Mouse (Mus musculus) kidney, postnatal 0 days (tissue): ENCODE measurements around the gene Castor1. TPM values are rescaled to one million over a fixed set of nuclear protein-coding genes. Genes with fewer than 3 reads are reported as not detected.

Source experiments
- ATAC-seq: fragments of 200-750 bp; cut with Nextera tagmentation; replicated peaks from 2 replicates; pipeline ENCODE4 v1.8.0; 2017; ENCODE audit warnings: low read depth, moderate number of reproducible peaks, moderate TSS enrichment, moderate library complexity; ENCODE audit not compliant: low FRiP score
- DNase-seq: peaks from one replicate; pipeline ENCODE4 v3.0.0-alpha.2; 2016; ENCODE audit warnings: low spot score
- H3K27ac ChIP-seq: fragments of 300-500 bp; sonication (generic); 2 replicates; pipeline ENCODE4 v1.5.1; 2014; ENCODE audit warnings: mild to moderate bottlenecking
- H3K27me3 ChIP-seq: fragments of 300-500 bp; sonication (generic); 2 replicates; pipeline ENCODE4 v1.6.1; 2014; ENCODE audit warnings: low read length, mixed read lengths; ENCODE audit not compliant: insufficient read depth
- H3K36me3 ChIP-seq: fragments of 300-500 bp; sonication (generic); 2 replicates; pipeline ENCODE4 v1.6.1; 2014; ENCODE audit warnings: low read length, mixed read lengths; ENCODE audit not compliant: insufficient read depth
- H3K4me1 ChIP-seq: fragments of 300-500 bp; sonication (generic); replicated peaks from 2 replicates; pipeline ENCODE4 v1.6.1; 2014; ENCODE audit warnings: antibody characterized with exemption, low read length, mixed read lengths; ENCODE audit not compliant: insufficient read depth
- H3K4me2 ChIP-seq: fragments of 300-500 bp; sonication (generic); 2 replicates; pipeline ENCODE4 v1.6.1; 2014; ENCODE audit warnings: mild to moderate bottlenecking, low read length, moderate library complexity, mixed read lengths
- H3K4me3 ChIP-seq: fragments of 300-500 bp; sonication (generic); replicated peaks from 2 replicates; pipeline ENCODE4 v1.5.1; 2014; ENCODE audit warnings: low read depth, low read length
- H3K9ac ChIP-seq: fragments of 300-500 bp; sonication (generic); 2 replicates; pipeline ENCODE4 v1.6.1; 2014; ENCODE audit warnings: low read depth, low read length
- H3K9me3 ChIP-seq: fragments of 300-500 bp; sonication (generic); replicated peaks from 2 replicates; pipeline ENCODE4 v1.6.1; 2016; ENCODE audit warnings: low read length, inconsistent platforms, mixed read lengths
- CTCF ChIP-seq: IDR thresholded peaks from 2 replicates; pipeline ENCODE4 v1.5.1; 2016; ENCODE audit warnings: antibody characterized with exemption, low read depth, mild to moderate bottlenecking, moderate library complexity
- WGBS: fragments of 180-500 bp; shearing (Covaris S2); extraction: QIAGEN DNeasy Blood & Tissue Kit; methylation state at CpG from one replicate; pipeline ENCODE4 v1.1.7; 2014; 5-methylcytosine and 5-hydroxymethylcytosine counted together
- polyA plus RNA-seq: library from polyadenylated mRNA; unstranded; fragments of >200 nt; fragmentation: Nextera tagmentation; extraction: Ambion mirVana; gene quantifications from 2 replicates; pipeline ENCODE4 v1.2.1, GENCODE M21; 2015

The Castor1 gene
- polyA plus RNA-seq, 1 experiment from 2014 or later: 6.5 TPM

GRCm38 (mm10) chr11:4228463-4228862, 10.4 kb downstream of the Castor1 start:
- Histone ChIP-seq H3K4me1 (no peaks in the 10 kb centered on the region), H3K27me3 (no peaks in the 10 kb centered on the region), H3K27ac (no peak overlapping the region), H3K36me3 (no peaks in the 10 kb centered on the region), H3K4me3 (no peak overlapping the region), H3K9me3 (no peaks in the 10 kb centered on the region), H3K4me2 (no peak overlapping the region), H3K9ac (no peak overlapping the region)
- TF ChIP-seq CTCF: no peak
- 29% methylated on average over 8 of the region's 8 CpGs for WGBS
- ATAC-seq: no peak
- DNase-seq: no peak

GRCm38 (mm10) chr11:4229841-4230240, 11.8 kb downstream of the Castor1 start:
- DNase-seq (no peak), ATAC-seq (no peak)
- H3K4me3 ChIP-seq: no peak overlapping the region
- WGBS: 74% methylated on average over 4 of the region's 4 CpGs
- no peaks in the 10 kb centered on the region for H3K9me3 ChIP-seq
- no peak overlapping the region for H3K9ac ChIP-seq
- H3K36me3 ChIP-seq: no peaks in the 10 kb centered on the region
- H3K27ac ChIP-seq: no peak overlapping the region
- TF ChIP-seq CTCF: no peak
- H3K27me3 ChIP-seq: no peaks in the 10 kb centered on the region
- H3K4me1 ChIP-seq: no peaks in the 10 kb centered on the region
- no peak overlapping the region for H3K4me2 ChIP-seq

- Histone ChIP-seq H3K27ac (no peak overlapping the region), H3K9ac (no peak overlapping the region), H3K9me3 (no peaks in the 10 kb centered on the region), H3K36me3 (no peaks in the 10 kb centered on the region), H3K4me1 (no peaks in the 10 kb centered on the region), H3K27me3 (no peaks in the 10 kb centered on the region), H3K4me2 (no peak overlapping the region), H3K4me3 (no peak overlapping the region)
- DNase-seq (no peak), ATAC-seq (no peak)
- TF ChIP-seq CTCF: no peak
- 94% methylated on average over 2 of the region's 2 CpGs for WGBS
Measured at GRCm38 (mm10) chr11:4231435-4231834, 13.4 kb downstream of the Castor1 start.

GRCm38 (mm10) chr11:4232644-4233043, 14.6 kb downstream of the Castor1 start:
- Histone ChIP-seq H3K9ac (no peak overlapping the region), H3K27ac (no peak overlapping the region), H3K4me2 (no peak overlapping the region), H3K4me3 (no peak overlapping the region), H3K36me3 (no peaks in the 10 kb centered on the region), H3K4me1 (no peaks in the 10 kb centered on the region), H3K27me3 (no peaks in the 10 kb centered on the region), H3K9me3 (no peaks in the 10 kb centered on the region)
- DNase-seq: no peak
- no peak for TF ChIP-seq CTCF
- ATAC-seq: no peak
- WGBS: 66% methylated on average over 12 of the region's 12 CpGs

GRCm38 (mm10) chr11:4235052-4235655, 17.1 kb downstream of the Castor1 start:
- Histone ChIP-seq H3K27me3 (no peaks in the 10 kb centered on the region), H3K27ac (no peak overlapping the region), H3K4me1 (no peaks in the 10 kb centered on the region), H3K4me3 (no peak overlapping the region), H3K36me3 (no peaks in the 10 kb centered on the region), H3K4me2 (no peak overlapping the region), H3K9ac (no peak overlapping the region), H3K9me3 (no peaks in the 10 kb centered on the region)
- no peak for TF ChIP-seq CTCF
- DNase-seq (no peak), ATAC-seq (no peak)
- 92% methylated on average over 6 of the region's 6 CpGs for WGBS

GRCm38 (mm10) chr11:4235665-4236545, 17.9 kb downstream of the Castor1 start, which contains the start of gene Osm:
Gene Osm, plus strand, starts transcription at chr11:4236420.
- no peak within 1 kb of the TSS for H3K9ac ChIP-seq
- ATAC-seq: no peak
- no peak for DNase-seq
- no peaks in the 10 kb centered on the region for H3K9me3 ChIP-seq
- no peak within 1 kb of the TSS for H3K4me3 ChIP-seq
- H3K4me2 ChIP-seq: no peak within 1 kb of the TSS
- H3K27me3 ChIP-seq: no peaks in the 10 kb centered on the region
- TF ChIP-seq CTCF: no peak
- H3K4me1 ChIP-seq: no peaks in the 10 kb centered on the region
- no peaks in the 10 kb centered on the region for H3K36me3 ChIP-seq
- H3K27ac ChIP-seq: no peak within 1 kb of the TSS
- WGBS: 72% methylated on average over 16 of the region's 16 CpGs
